Mouse (Mus musculus) stomach, postnatal 0 days (tissue): ENCODE data around the gene Myadml2. TPM values are rescaled to one million over a fixed set of nuclear protein-coding genes. Genes with fewer than 3 reads are reported as not detected.

Experiments
- ATAC-seq: fragments of 200-750 bp; cut with Nextera tagmentation; 2 replicates; pipeline ENCODE4 v1.8.0; 2017; ENCODE audit not compliant: low FRiP score, low TSS enrichment
- DNase-seq: peaks from one replicate; pipeline ENCODE4 v3.0.0-alpha.2; 2016; ENCODE audit warnings: low spot score
- H3K27ac ChIP-seq: fragments of 300-500 bp; sonication (generic); replicated peaks from 2 replicates; pipeline ENCODE4 v1.5.1; 2014; ENCODE audit warnings: mild to moderate bottlenecking, control low read depth
- H3K27me3 ChIP-seq: fragments of 300-500 bp; sonication (generic); 2 replicates; pipeline ENCODE4 v1.6.1; 2014; ENCODE audit warnings: low read length; ENCODE audit not compliant: control insufficient read depth, insufficient read depth
- H3K36me3 ChIP-seq: fragments of 300-500 bp; sonication (generic); 2 replicates; pipeline ENCODE4 v1.6.1; 2014; ENCODE audit warnings: low read length, mixed read lengths; ENCODE audit not compliant: control insufficient read depth, insufficient read depth
- H3K4me1 ChIP-seq: fragments of 300-500 bp; sonication (generic); replicated peaks from 2 replicates; pipeline ENCODE4 v1.6.1; 2014; ENCODE audit warnings: antibody characterized with exemption; ENCODE audit not compliant: control insufficient read depth, insufficient read depth
- H3K4me2 ChIP-seq: fragments of 300-500 bp; sonication (generic); replicated peaks from 2 replicates; pipeline ENCODE4 v1.6.1; 2014; ENCODE audit warnings: low read depth, mild to moderate bottlenecking, control low read depth, moderate library complexity
- H3K4me3 ChIP-seq: fragments of 300-500 bp; sonication (generic); 2 replicates; pipeline ENCODE4 v1.5.1; 2014; ENCODE audit warnings: low read depth, low read length, control low read depth
- H3K9ac ChIP-seq: fragments of 300-500 bp; sonication (generic); 2 replicates; pipeline ENCODE4 v1.6.1; 2014; ENCODE audit warnings: mild to moderate bottlenecking, low read length, control low read depth, mixed read lengths
- H3K9me3 ChIP-seq: fragments of 300-500 bp; sonication (generic); 2 replicates; pipeline ENCODE4 v1.6.1; 2016; ENCODE audit warnings: low read length; ENCODE audit not compliant: control insufficient read depth
- CTCF ChIP-seq: IDR thresholded peaks from 2 replicates; pipeline ENCODE4 v1.5.1; 2016; ENCODE audit warnings: antibody characterized with exemption, low read depth, mild to moderate bottlenecking, moderate library complexity
- EP300 ChIP-seq: optimal IDR thresholded peaks from 2 replicates; pipeline ENCODE3; 2016; ENCODE audit warnings: antibody characterized with exemption
- WGBS: fragments of 180-500 bp; shearing (Covaris S2); extraction: QIAGEN DNeasy Blood & Tissue Kit; methylation state at CpG from one replicate; pipeline ENCODE4 v1.1.7; 2014; 5-methylcytosine and 5-hydroxymethylcytosine counted together
- polyA plus RNA-seq: library from polyadenylated mRNA; unstranded; fragments of >200 nt; fragmentation: Nextera tagmentation; extraction: Ambion mirVana; gene quantifications from 2 replicates; pipeline ENCODE4 v1.2.1, GENCODE M21; 2015

Gene Myadml2
- polyA plus RNA-seq, 1 experiment from 2014 or later: not detected

DNA sequence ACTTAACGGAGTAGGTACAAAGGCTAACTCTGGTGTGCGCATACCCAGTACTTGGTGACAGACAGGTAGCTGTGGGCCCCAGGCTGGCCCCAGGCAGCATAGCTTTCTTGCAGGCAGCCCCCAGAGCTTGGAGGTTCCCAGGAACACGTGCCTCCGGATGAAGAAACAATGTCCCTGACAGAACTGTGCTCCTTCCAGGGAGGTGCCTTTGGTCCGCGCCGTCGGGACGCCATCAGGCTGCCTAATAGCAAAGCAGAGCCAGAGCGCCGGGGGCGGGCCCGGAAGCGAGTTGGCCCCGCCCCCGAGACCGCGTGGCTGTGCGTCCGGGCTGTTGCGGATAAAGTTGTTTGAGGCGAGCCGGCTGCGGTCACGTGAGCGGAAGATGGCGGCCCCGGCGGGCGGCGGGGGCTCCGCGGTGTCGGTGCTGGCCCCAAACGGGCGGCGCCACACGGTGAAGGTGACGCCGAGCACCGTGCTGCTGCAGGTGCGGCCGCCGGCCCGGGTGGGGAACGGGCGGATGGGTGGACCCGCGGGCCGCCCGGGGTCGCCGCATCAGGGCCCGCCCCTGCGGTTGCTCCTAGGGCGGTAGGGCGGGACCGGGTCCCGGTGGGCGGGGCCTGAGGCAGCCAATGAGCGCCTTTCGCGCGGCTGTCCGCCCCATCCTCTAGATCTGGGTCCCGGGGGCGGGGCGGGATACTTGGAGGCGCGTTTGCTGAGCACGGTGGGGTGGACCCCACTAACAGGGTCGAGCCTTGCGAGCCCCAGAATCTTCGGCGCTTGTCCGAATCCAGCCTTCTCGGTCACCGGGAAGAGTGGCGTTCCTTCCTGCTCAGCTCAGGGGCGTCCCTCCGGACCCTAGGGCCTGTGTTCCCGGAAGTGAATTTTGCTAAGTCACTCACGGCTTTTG, 25.0 kb upstream of the Myadml2 start, which contains the start of gene Aspscr1:
Gene Aspscr1, plus strand, starts transcription at position 287 of the 907 bp plus-strand sequence.
- 1% methylated on average over 73 of the region's 83 CpGs for WGBS
- peak within 1 kb of the TSS; percentile 76 for H3K4me2 ChIP-seq

GRCm38 (mm10) chr11:120666617-120667016, 18.7 kb upstream of the Myadml2 start:
- H3K4me1 ChIP-seq: no peaks in the 10 kb centered on the region
- no peak for DNase-seq

More for the DNA sequence above, 25.0 kb upstream of the Myadml2 start, which contains the start of gene Aspscr1:
- no peaks in the 10 kb centered on the region for H3K9me3 ChIP-seq
- H3K27me3 ChIP-seq: no peaks in the 10 kb centered on the region
- H3K4me3 ChIP-seq: peak within 1 kb of the TSS; percentile 76
- TF ChIP-seq CTCF (peak; percentile 17; the same call in 1 of the 2 replicates), EP300 (no peak)
- H3K27ac ChIP-seq: peak within 1 kb of the TSS; percentile 91
- H3K4me1 ChIP-seq: peaks cover 6% of the 10 kb centered on the region; the same call in 1 of the 2 replicates
- H3K36me3 ChIP-seq: 0 out of 2 replicates have a peak, but pooled peaks cover 3% of the 10 kb centered on the region
- DNase-seq (peak; percentile 96), ATAC-seq (peak; percentile 97)
- H3K9ac ChIP-seq: peak within 1 kb of the TSS; percentile 79

DNA sequence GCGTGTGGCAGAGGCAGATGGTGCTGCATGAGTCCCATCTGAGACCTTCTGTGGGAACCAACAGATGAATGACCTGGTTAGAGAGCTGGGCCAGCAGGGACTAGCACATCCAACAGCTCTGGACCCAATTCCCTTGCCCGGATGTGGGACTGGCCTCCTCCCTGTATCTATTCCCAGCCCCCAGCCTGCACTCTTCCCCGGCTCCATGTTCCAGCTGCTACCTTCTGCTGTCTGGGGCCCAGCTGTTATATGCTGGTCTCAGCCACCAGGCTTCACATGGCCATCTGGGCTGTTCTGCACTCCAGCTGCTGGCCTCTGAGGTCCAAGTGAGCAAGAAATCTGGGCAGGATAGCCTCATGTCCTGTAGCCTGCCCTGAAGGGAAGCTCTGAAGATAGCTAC, 17.4 kb upstream of the Myadml2 start:
- 67% methylated on average over 3 of the region's 3 CpGs for WGBS
- peaks cover 3% of the 10 kb centered on the region; the same call in 1 of the 2 replicates for H3K4me1 ChIP-seq
- H3K9me3 ChIP-seq: no peaks in the 10 kb centered on the region
- H3K36me3 ChIP-seq: no peaks in the 10 kb centered on the region
- no peak for DNase-seq
- no peak overlapping the region for H3K9ac ChIP-seq
- no peak overlapping the region for H3K4me2 ChIP-seq
- H3K4me3 ChIP-seq: no peak overlapping the region
- ATAC-seq: no peak
- H3K27ac ChIP-seq: no peak overlapping the region
- peaks cover 8% of the 10 kb centered on the region for H3K27me3 ChIP-seq
- TF ChIP-seq EP300 (no peak), CTCF (no peak)

More at GRCm38 (mm10) chr11:120666617-120667016, 18.7 kb upstream of the Myadml2 start:
- Histone ChIP-seq H3K27me3 (no peaks in the 10 kb centered on the region), H3K4me2 (no peak overlapping the region), H3K4me3 (no peak overlapping the region), H3K27ac (no peak overlapping the region), H3K9ac (no peak overlapping the region), H3K9me3 (no peaks in the 10 kb centered on the region), H3K36me3 (no peaks in the 10 kb centered on the region)
- TF ChIP-seq EP300 (no peak), CTCF (no peak)
- ATAC-seq: no peak
- 12% methylated on average over 3 of the region's 3 CpGs for WGBS

DNA sequence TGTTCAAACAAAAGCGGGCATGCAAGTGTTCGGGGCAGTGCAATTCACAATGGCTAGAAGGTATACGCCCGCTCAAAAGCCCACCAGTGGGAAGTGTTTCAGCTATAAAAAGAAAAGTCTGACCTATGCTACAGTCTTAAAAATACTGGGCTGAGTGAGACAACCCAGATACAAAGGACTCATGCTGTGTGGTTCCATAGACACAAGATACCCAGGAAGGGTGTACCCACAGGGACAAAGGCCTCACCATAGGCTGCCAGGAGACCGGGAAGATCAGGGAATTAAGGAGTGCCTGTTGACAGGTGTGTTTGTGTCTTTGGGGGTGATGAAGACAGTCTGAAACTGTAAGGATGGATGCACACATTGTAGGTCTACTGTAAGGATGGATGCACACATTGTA, 15.8 kb upstream of the Myadml2 start:
- DNase-seq: no peak
- ATAC-seq: no peak
- TF ChIP-seq CTCF: no peak
- TF ChIP-seq EP300: no peak
- WGBS: 89% methylated on average over 5 of the region's 5 CpGs
- Histone ChIP-seq H3K4me2 (no peak overlapping the region), H3K4me3 (no peak overlapping the region), H3K9me3 (no peaks in the 10 kb centered on the region), H3K4me1 (peaks cover 3% of the 10 kb centered on the region; the same call in 1 of the 2 replicates), H3K9ac (no peak overlapping the region), H3K27me3 (peaks cover 21% of the 10 kb centered on the region), H3K36me3 (no peaks in the 10 kb centered on the region), H3K27ac (no peak overlapping the region)

GRCm38 (mm10) chr11:120662759-120663158, 14.8 kb upstream of the Myadml2 start:
- TF ChIP-seq EP300: no peak
- WGBS: 57% methylated on average over 6 of the region's 6 CpGs
- no peak for ATAC-seq

GRCm38 (mm10) chr11:120661076-120661460, 13.1 kb upstream of the Myadml2 start, which contains the start of gene Notum:
Notum (minus strand) TSS chr11:120661175.
- Histone ChIP-seq H3K27ac (no peak within 1 kb of the TSS), H3K9me3 (no peaks in the 10 kb centered on the region), H3K9ac (peak within 1 kb of the TSS; percentile 45), H3K27me3 (peaks cover 21% of the 10 kb centered on the region), H3K4me3 (peak within 1 kb of the TSS; percentile 43), H3K4me1 (peaks cover 3% of the 10 kb centered on the region; the same call in 1 of the 2 replicates), H3K4me2 (peak within 1 kb of the TSS; percentile 66), H3K36me3 (no peaks in the 10 kb centered on the region)
- 0 out of 2 replicates have a peak, but pooled peaks have one; percentile 10 for ATAC-seq
- DNase-seq: no peak
- no peak for TF ChIP-seq EP300
- no peak for TF ChIP-seq CTCF
- 2% methylated on average over 35 of the region's 35 CpGs for WGBS

More at GRCm38 (mm10) chr11:120662759-120663158, 14.8 kb upstream of the Myadml2 start:
- no peak for DNase-seq
- Histone ChIP-seq H3K27me3 (peaks cover 21% of the 10 kb centered on the region), H3K36me3 (no peaks in the 10 kb centered on the region), H3K9ac (no peak overlapping the region), H3K9me3 (no peaks in the 10 kb centered on the region), H3K4me3 (no peak overlapping the region), H3K4me2 (no peak overlapping the region), H3K27ac (no peak overlapping the region), H3K4me1 (peaks cover 3% of the 10 kb centered on the region; the same call in 1 of the 2 replicates)
